Mouse (Mus musculus): ENCODE measurements around the gene Zfp456. TPM values are rescaled to one million over a fixed set of nuclear protein-coding genes. Genes with fewer than 3 reads are reported as not detected.
"Not testable (repeated sequence)": the region's sequence is repeated elsewhere in the genome, so short reads cannot be mapped to it uniquely, and the experiment has no call there.

The Zfp456 gene
- total and polyA plus RNA-seq, 2 experiments from 2014 or later, result 0.19 to 1.2 TPM

DNA sequence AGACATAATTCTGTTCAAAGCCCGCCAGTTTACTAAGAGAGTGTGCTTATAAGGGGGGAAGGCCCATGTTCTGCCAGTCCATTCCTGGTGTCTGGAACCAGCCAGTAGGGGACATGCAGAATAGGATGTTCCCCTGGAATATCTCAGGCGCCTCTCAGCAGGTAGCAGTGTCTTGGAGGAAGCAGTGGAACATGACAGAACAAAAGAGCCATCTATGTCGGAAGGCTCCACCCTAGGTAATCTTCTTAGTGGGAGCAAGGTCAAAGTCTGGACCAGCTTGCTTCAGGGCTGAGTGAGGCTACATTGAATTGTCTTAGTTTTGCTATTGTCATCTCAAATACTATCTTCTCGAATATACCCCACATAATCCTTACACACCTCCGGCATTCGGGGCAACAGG is 40.1 kb upstream of the Zfp456 start:
- no peak overlapping the region for H3K4me2 ChIP-seq (ENCODE audit: low read depth, low read length, poor library complexity, severe bottlenecking)
- ATAC-seq (ENCODE audit: low FRiP score) (no peak), DNase-seq (ENCODE audit: low spot score) (no peak)
- WGBS, result 79% methylated on average over 6 of the region's 6 CpGs
- H3K4me1 ChIP-seq (ENCODE audit: insufficient read depth, low read length), result no peaks in the 10 kb centered on the region
- no peaks in the 10 kb centered on the region for H3K36me3 ChIP-seq (ENCODE audit: insufficient read depth, low read length)
- no peaks in the 10 kb centered on the region for H3K9me3 ChIP-seq (ENCODE audit: low read length)
- no peaks in the 10 kb centered on the region for H3K27me3 ChIP-seq (ENCODE audit: insufficient read depth, low read length)
- H3K4me3 ChIP-seq (ENCODE audit: low read depth, low read length), result no peak overlapping the region
- no peak overlapping the region for H3K27ac ChIP-seq (ENCODE audit: low read depth, low read length)
- H3K9ac ChIP-seq (replicated peaks; ENCODE audit: low read length, poor library complexity, severe bottlenecking), result no peak overlapping the region
- no peak for TF ChIP-seq CTCF (IDR thresholded peaks at IDR 0.05)

DNA sequence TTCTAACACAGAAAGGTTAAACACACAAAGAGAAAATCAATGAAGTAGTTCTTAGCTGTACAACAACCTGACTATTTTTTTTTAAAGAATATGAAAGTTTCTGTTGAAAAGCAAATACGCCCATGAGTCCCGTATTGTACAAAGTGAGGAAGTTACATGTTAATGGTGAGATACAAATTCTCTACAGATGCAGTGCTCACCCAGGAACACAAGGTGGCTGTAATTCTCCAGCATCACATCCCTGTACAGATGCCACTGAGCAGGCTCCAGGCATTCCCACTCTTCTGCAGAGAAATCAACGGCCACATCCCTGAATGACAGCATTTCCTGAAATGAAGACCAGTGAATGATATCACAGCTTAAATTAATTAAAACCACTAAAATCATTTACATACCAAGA is 38.0 kb upstream of the Zfp456 start:
- peak; percentile 61 for TF ChIP-seq CTCF (IDR thresholded peaks at IDR 0.05)
- not testable (repeated sequence) for H3K27ac ChIP-seq (ENCODE audit: low read depth, low read length); H3K36me3 ChIP-seq (ENCODE audit: insufficient read depth, low read length); H3K4me2 ChIP-seq (ENCODE audit: low read depth, low read length, poor library complexity, severe bottlenecking); H3K4me3 ChIP-seq (ENCODE audit: low read depth, low read length); H3K4me1 ChIP-seq (ENCODE audit: insufficient read depth, low read length); H3K9ac ChIP-seq (replicated peaks; ENCODE audit: low read length, poor library complexity, severe bottlenecking); H3K9me3 ChIP-seq (ENCODE audit: low read length); H3K27me3 ChIP-seq (ENCODE audit: insufficient read depth, low read length); ATAC-seq (ENCODE audit: low FRiP score)
- 63% methylated on average over 3 of the region's 3 CpGs for WGBS
- peak; percentile 3 for DNase-seq (ENCODE audit: low spot score)

DNA sequence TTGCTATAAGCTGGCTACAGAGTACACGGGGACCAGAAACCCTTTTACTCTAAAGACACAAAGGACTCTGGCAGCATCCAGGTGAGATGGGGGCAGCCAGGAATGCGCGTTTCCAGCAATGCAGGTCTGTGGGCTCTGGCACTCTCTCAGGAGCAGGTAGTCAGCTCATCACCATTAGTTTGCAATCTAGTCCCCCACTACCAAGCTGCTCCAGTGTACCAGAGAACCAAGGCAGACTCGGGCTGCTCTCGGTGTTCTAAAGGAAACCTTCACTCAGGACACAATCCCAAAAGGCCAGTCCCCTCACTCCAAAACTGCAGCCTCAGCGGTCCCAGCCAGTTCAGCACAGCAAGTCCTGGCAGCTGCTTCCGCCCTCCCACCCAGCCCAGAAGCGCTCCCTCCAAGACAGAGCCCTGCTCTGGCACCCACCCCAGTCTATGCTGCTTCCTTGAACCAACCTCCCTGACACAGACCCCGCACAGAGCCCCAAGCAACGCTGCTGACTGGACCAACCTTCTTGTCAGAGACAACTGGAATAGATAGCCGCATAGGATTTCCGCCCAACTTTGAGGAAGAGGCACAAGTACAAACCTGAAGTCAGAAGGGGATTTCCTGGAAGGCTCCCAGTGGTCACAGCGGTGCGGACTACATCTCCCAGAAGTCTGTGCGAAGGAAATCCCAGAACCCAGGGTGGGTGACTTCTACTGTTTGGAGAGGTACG is 23.7 kb upstream of the Zfp456 start, which contains the start of gene Zfp429:
Gene Zfp429, minus strand, starts transcription at position 637 of the 721 bp plus-strand sequence.
- DNase-seq (ENCODE audit: low spot score), result peak; percentile 75
- Histone ChIP-seq H3K4me2 (ENCODE audit: low read depth, low read length, poor library complexity, severe bottlenecking) (peak within 1 kb of the TSS; percentile 61), H3K9ac (replicated peaks; ENCODE audit: low read length, poor library complexity, severe bottlenecking) (peak within 1 kb of the TSS; percentile 30), H3K4me3 (ENCODE audit: low read depth, low read length) (peak within 1 kb of the TSS; percentile 56)
- not testable (repeated sequence) for H3K27ac ChIP-seq (ENCODE audit: low read depth, low read length); H3K27me3 ChIP-seq (ENCODE audit: insufficient read depth, low read length); H3K36me3 ChIP-seq (ENCODE audit: insufficient read depth, low read length); H3K4me1 ChIP-seq (ENCODE audit: insufficient read depth, low read length); H3K9me3 ChIP-seq (ENCODE audit: low read length)
- peak; percentile 91 for ATAC-seq (ENCODE audit: low FRiP score)
- WGBS, result 5% methylated on average over 14 of the region's 16 CpGs

DNA sequence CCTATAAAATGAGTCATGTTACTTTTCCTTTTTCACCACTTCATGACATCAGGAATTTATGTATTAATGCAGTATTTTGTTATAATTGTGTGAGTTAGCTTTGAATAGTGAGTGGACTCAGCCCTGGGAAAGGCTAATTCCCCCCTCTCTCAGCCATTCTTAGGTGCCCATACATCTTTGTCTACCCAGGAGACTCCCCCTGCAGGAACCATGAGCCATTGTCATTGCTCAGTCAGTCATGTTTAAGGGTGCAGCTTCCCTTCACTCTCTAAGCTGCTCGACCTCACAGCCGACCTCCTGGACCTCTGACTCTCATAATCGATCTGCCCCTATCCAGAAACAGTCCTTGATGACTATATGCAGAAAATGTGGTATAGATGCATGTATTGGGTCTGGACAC is 645 bp upstream of the Zfp456 start:
- WGBS, result 74% methylated on average over 3 of the region's 3 CpGs
- not testable (repeated sequence) for H3K4me2 ChIP-seq (ENCODE audit: low read depth, low read length, poor library complexity, severe bottlenecking); ATAC-seq (ENCODE audit: low FRiP score); DNase-seq (ENCODE audit: low spot score); H3K27ac ChIP-seq (ENCODE audit: low read depth, low read length); H3K9me3 ChIP-seq (ENCODE audit: low read length); H3K4me1 ChIP-seq (ENCODE audit: insufficient read depth, low read length); H3K4me3 ChIP-seq (ENCODE audit: low read depth, low read length); H3K27me3 ChIP-seq (ENCODE audit: insufficient read depth, low read length); H3K9ac ChIP-seq (replicated peaks; ENCODE audit: low read length, poor library complexity, severe bottlenecking); H3K36me3 ChIP-seq (ENCODE audit: insufficient read depth, low read length)

DNA sequence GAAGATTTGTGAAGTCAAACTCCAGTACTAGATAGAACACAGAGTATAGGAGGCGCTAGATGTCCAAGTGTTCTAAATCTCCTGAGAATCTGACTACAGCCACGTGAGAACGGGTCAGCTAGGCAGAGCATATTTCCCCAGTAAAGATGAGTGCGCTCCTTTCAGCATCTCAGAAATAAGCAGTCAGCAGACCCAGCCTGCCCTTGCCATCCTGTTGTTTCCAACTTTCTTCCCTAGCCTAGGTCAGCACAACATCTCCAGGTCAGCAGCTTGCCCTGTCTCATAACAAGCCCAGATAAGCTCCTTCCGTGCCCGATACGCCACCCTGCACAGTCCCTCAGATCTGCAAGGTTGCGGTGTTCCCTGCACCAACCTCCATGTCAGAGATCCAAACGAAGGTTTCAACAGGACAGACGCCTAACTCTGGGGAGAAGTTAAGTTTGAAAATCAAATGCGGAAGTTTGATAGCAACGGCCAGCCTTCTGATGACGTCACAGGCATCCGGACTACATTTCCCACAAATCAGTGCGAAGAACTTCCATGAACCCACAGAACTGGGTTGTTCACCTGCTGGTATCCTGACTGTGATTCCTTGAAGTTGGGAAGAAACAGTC is 15.4 kb downstream of the Zfp456 start, which contains the start of the genes Gm28044 and Zfp953:
Gene Gm28044, minus strand, starts transcription at position 406 of the 614 bp plus-strand sequence.
Gene Zfp953, minus strand, starts transcription at position 475 of the 614 bp plus-strand sequence.
- Histone ChIP-seq H3K27me3 (ENCODE audit: insufficient read depth, low read length) (no peaks in the 10 kb centered on the region), H3K9ac (replicated peaks; ENCODE audit: low read length, poor library complexity, severe bottlenecking) (peak within 1 kb of the TSS; percentile 63), H3K4me3 (ENCODE audit: low read depth, low read length) (peak within 1 kb of the TSS; percentile 80), H3K9me3 (ENCODE audit: low read length) (no peaks in the 10 kb centered on the region), H3K36me3 (ENCODE audit: insufficient read depth, low read length) (no peaks in the 10 kb centered on the region), H3K4me2 (ENCODE audit: low read depth, low read length, poor library complexity, severe bottlenecking) (peak within 1 kb of the TSS; percentile 78), H3K27ac (ENCODE audit: low read depth, low read length) (no peak within 1 kb of the TSS), H3K4me1 (ENCODE audit: insufficient read depth, low read length) (0 out of 2 replicates have a peak, but pooled peaks cover 2% of the 10 kb centered on the region)
- under 1% methylated on average over 15 of the region's 15 CpGs for WGBS
- DNase-seq (ENCODE audit: low spot score) (peak; percentile 93), ATAC-seq (ENCODE audit: low FRiP score) (peak; percentile 94)
- peak; percentile 36 for TF ChIP-seq CTCF (IDR thresholded peaks at IDR 0.05)

DNA sequence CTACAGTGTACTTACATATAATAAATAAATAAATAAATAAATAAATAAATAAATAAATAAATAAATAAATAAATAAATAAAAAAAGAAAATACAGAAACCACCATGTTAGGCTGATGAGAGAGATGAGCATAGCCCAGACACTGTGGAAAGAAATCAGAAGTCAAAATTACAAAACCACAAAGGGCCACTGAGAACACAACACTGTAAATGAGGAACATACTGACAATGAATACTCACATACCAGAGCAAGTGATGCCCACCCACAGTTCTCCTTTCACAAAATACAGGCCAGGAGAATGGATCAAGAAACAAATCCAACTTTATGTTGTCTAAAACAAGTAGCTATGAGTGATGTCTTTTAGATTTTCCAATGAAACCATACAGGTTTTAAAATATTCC is 23.8 kb downstream of the Zfp456 start:
- no peak for ATAC-seq (ENCODE audit: low FRiP score)
- Histone ChIP-seq H3K27me3 (ENCODE audit: insufficient read depth, low read length) (no peaks in the 10 kb centered on the region), H3K9ac (replicated peaks; ENCODE audit: low read length, poor library complexity, severe bottlenecking) (no peak overlapping the region), H3K36me3 (ENCODE audit: insufficient read depth, low read length) (no peaks in the 10 kb centered on the region), H3K4me2 (ENCODE audit: low read depth, low read length, poor library complexity, severe bottlenecking) (no peak overlapping the region), H3K4me1 (ENCODE audit: insufficient read depth, low read length) (no peaks in the 10 kb centered on the region), H3K4me3 (ENCODE audit: low read depth, low read length) (no peak overlapping the region), H3K9me3 (ENCODE audit: low read length) (no peaks in the 10 kb centered on the region), H3K27ac (ENCODE audit: low read depth, low read length) (no peak overlapping the region)
- TF ChIP-seq CTCF (IDR thresholded peaks at IDR 0.05), result no peak
- DNase-seq (ENCODE audit: low spot score), result no peak

All from midbrain, postnatal 0 days (tissue).